Mouse (Mus musculus) lung, embryonic 15.5 days (tissue): ENCODE measurements around the gene Aldh1a2. TPM values are rescaled to one million over a fixed set of nuclear protein-coding genes. Genes with fewer than 3 reads are reported as not detected.

Experiments used
- ATAC-seq: fragments of 200-750 bp; cut with Nextera tagmentation; 2 replicates; pipeline ENCODE4 v1.8.0; 2017; ENCODE audit warnings: moderate number of reproducible peaks, borderline replicate concordance; ENCODE audit not compliant: low FRiP score, low TSS enrichment; ENCODE audit errors: extremely low read depth
- H3K27ac ChIP-seq: fragments of 300-500 bp; sonication (generic); 2 replicates; pipeline ENCODE4 v1.5.1; 2015; ENCODE audit warnings: moderate library complexity, mild to moderate bottlenecking, inconsistent platforms
- H3K27me3 ChIP-seq: fragments of 300-500 bp; sonication (generic); 2 replicates; pipeline ENCODE4 v1.6.1; 2015; ENCODE audit warnings: inconsistent platforms
- H3K36me3 ChIP-seq: fragments of 300-500 bp; sonication (generic); 2 replicates; pipeline ENCODE4 v1.6.1; 2015; ENCODE audit warnings: inconsistent platforms
- H3K4me1 ChIP-seq: fragments of 300-500 bp; sonication (generic); 2 replicates; pipeline ENCODE4 v1.6.1; 2015; ENCODE audit warnings: inconsistent platforms
- H3K4me2 ChIP-seq: fragments of 300-500 bp; sonication (generic); 2 replicates; pipeline ENCODE4 v1.6.1; 2015; ENCODE audit warnings: inconsistent platforms, mild to moderate bottlenecking, moderate library complexity
- H3K4me3 ChIP-seq: fragments of 300-500 bp; sonication (generic); 2 replicates; pipeline ENCODE4 v1.5.1; 2015; ENCODE audit warnings: mild to moderate bottlenecking, inconsistent platforms
- H3K9ac ChIP-seq: fragments of 300-500 bp; sonication (generic); 2 replicates; pipeline ENCODE4 v1.6.1; 2015; ENCODE audit warnings: inconsistent platforms
- H3K9me3 ChIP-seq: fragments of 300-500 bp; sonication (generic); 2 replicates; pipeline ENCODE4 v1.6.1; 2016; ENCODE audit warnings: inconsistent platforms
- WGBS: fragments of 180-500 bp; shearing (Covaris S2); methylation state at CpG from one replicate; pipeline ENCODE4 v1.1.7; 2015; 5-methylcytosine and 5-hydroxymethylcytosine counted together
- polyA plus RNA-seq: library from polyadenylated mRNA; unstranded; fragments of >200 nt; fragmentation: Nextera tagmentation; extraction: Ambion mirVana; gene quantifications from 2 replicates; pipeline ENCODE4 v1.2.1, GENCODE M21; 2015

Gene Aldh1a2
- polyA plus RNA-seq, 1 experiment from 2014 or later = 37.3 TPM

DNA sequence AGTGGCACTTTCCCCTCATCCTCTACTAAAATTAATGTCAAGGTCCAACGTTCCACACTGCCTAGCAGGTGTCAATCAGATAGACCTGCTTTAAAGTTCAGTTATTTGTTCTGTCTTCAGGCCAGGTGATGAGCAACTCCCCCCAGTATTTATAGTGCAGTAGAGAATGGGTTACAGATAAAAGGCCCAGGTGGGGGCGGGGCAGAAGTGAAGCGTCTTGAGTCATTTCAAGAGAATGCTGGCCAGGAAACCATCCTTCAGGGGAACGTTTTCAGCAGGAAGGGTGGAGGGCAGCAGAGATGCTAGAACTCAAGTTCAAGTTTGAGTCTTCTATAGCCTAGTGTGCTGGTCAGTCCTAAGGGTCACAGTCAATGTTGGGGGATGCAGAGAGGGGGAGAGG is 121.1 kb downstream of the Aldh1a2 start:
- no peaks in the 10 kb centered on the region for H3K36me3 ChIP-seq
- no peak overlapping the region for H3K27ac ChIP-seq
- H3K27me3 ChIP-seq = no peaks in the 10 kb centered on the region
- no peak overlapping the region for H3K9ac ChIP-seq
- no peaks in the 10 kb centered on the region for H3K9me3 ChIP-seq
- no peak overlapping the region for H3K4me2 ChIP-seq
- ATAC-seq = no peak
- WGBS = 39% methylated on average over 4 of the region's 4 CpGs
- H3K4me3 ChIP-seq = no peak overlapping the region
- H3K4me1 ChIP-seq = no peaks in the 10 kb centered on the region

DNA sequence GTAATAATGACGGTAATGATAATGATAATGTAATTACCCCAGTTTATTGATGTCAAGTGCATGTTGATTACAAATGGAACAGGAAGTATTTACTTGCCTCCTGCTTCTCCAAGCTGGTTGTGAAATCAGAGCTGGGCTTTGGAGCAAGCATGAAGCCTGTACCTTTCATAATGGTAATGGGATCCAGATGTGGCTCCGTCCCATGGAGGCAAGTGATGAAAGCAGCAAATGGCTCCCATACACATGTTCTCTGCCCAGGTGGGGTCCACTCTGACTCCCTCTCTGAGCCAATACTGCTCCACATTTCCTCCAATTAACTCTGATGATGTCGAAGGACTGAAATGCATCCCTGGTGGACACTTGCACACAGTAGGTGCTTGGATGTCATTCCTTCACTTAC is 121.8 kb downstream of the Aldh1a2 start:
- ATAC-seq = no peak
- 85% methylated on average over 3 of the region's 3 CpGs for WGBS
- Histone ChIP-seq H3K9me3 (no peaks in the 10 kb centered on the region), H3K4me3 (no peak overlapping the region), H3K36me3 (no peaks in the 10 kb centered on the region), H3K27me3 (no peaks in the 10 kb centered on the region), H3K27ac (no peak overlapping the region), H3K9ac (no peak overlapping the region), H3K4me1 (no peaks in the 10 kb centered on the region), H3K4me2 (no peak overlapping the region)

DNA sequence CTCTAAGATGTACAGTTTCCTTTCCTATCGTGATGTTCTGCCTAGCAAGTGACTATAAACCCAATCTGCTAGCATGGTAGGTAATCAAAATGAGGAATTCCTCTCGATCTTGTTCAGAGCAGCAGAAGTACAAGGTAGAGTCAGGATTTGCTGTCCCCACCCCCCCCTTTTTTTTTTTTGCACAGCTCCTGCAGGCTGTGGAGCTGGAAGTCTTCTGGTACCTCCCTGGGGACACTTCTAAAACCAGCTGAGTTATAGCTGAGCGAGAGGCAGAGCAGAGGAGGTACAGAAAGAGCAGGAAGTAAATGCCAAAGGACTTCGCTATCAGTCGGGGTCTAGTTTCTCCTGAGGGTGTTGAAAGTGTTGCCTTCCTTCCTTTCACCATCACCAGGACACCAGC is 124.5 kb downstream of the Aldh1a2 start:
- Histone ChIP-seq H3K27me3 (no peaks in the 10 kb centered on the region), H3K4me3 (no peak overlapping the region), H3K4me1 (no peaks in the 10 kb centered on the region), H3K36me3 (no peaks in the 10 kb centered on the region), H3K27ac (no peak overlapping the region), H3K9me3 (no peaks in the 10 kb centered on the region), H3K4me2 (no peak overlapping the region), H3K9ac (no peak overlapping the region)
- 51% methylated on average over 5 of the region's 5 CpGs for whole genome bisulfite sequencing
- no peak for ATAC-seq

Other genes starting within 250 kb of the Aldh1a2 start
- gene Aqp9, start 47.1 kb upstream of the Aldh1a2 start, polyA plus RNA-seq = 0.52 and 0.57 TPM in 2 replicates